Mouse (Mus musculus) ES-E14 (cell line): Measurements from ENCODE around the gene Rrad. TPM values are rescaled to one million over a fixed set of nuclear protein-coding genes. Genes with fewer than 3 reads are reported as not detected.

Experiments
- DNase-seq: peaks from one replicate; pipeline ENCODE4 v3.0.0-alpha.2; 2013; ENCODE audit warnings: low read depth, low spot score
- H3K27ac ChIP-seq: 2 replicates; pipeline ENCODE4 v1.5.1; 2012; ENCODE audit warnings: low read depth, mild to moderate bottlenecking, low read length, moderate library complexity, mixed read lengths; ENCODE audit not compliant: poor library complexity, insufficient read depth, severe bottlenecking
- H3K36me3 ChIP-seq: 2 replicates; pipeline ENCODE4 v1.6.1; 2012; ENCODE audit warnings: mild to moderate bottlenecking, low read length, moderate library complexity, mixed read lengths; ENCODE audit not compliant: control insufficient read depth, poor library complexity, insufficient read depth, severe bottlenecking
- H3K4me1 ChIP-seq, 2 experiments: fragments of 150-350 bp in 1 of 2; sonication (generic) in 1 of 2; 2 replicates each; pipeline ENCODE4 v1.6.1; 2012; ENCODE audit warnings: low read length in 2 of 2, mild to moderate bottlenecking in 1 of 2, mixed read lengths in 1 of 2; ENCODE audit not compliant: control insufficient read depth in 2 of 2, insufficient read depth in 2 of 2, poor library complexity in 1 of 2
- H3K4me3 ChIP-seq, 2 experiments: fragments of 150-350 bp in 1 of 2; sonication (generic) in 1 of 2; 2 replicates each; pipeline ENCODE4 v1.5.1; 2012; ENCODE audit warnings: low read length in 2 of 2, low read depth in 1 of 2, mild to moderate bottlenecking in 1 of 2, mixed read lengths in 1 of 2; ENCODE audit not compliant: insufficient read depth in 1 of 2, poor library complexity in 1 of 2, severe bottlenecking in 1 of 2
- H3K9ac ChIP-seq: 2 replicates; pipeline ENCODE4 v1.6.1; 2012; ENCODE audit warnings: low read depth, mild to moderate bottlenecking, low read length, mixed read lengths; ENCODE audit not compliant: poor library complexity, insufficient read depth, severe bottlenecking
- H3K9me3 ChIP-seq: fragments of 150-350 bp; sonication (generic); 2 replicates; pipeline ENCODE4 v1.6.1; 2012; ENCODE audit warnings: low read depth, mild to moderate bottlenecking, low read length; ENCODE audit not compliant: control insufficient read depth, insufficient read depth
- CHD2 ChIP-seq: IDR thresholded peaks from 2 replicates; pipeline ENCODE4 v1.6.1; 2014; ENCODE audit warnings: mild to moderate bottlenecking, low read depth, low read length, inconsistent platforms
- HCFC1 ChIP-seq: IDR thresholded peaks from 2 replicates; pipeline ENCODE4 v1.6.1; 2012; ENCODE audit warnings: low read length, inconsistent platforms, borderline replicate concordance; ENCODE audit not compliant: insufficient read depth
- MAFK ChIP-seq: IDR thresholded peaks from 2 replicates; pipeline ENCODE4 v1.6.1; 2014; ENCODE audit warnings: mild to moderate bottlenecking, low read depth, low read length, inconsistent platforms; ENCODE audit not compliant: insufficient read depth
- ZC3H11A ChIP-seq: IDR thresholded peaks from 2 replicates; pipeline ENCODE4 v1.6.1; 2012; ENCODE audit warnings: low read depth, mild to moderate bottlenecking, inconsistent platforms, low read length, borderline replicate concordance
- ZNF384 ChIP-seq: IDR thresholded peaks from 2 replicates; pipeline ENCODE4 v1.6.1; 2012; ENCODE audit warnings: low read depth, low read length, inconsistent platforms
- in situ Hi-C, 2 experiments: fragments of 600-800 bp; cut with MboI; formaldehyde crosslinking; loops; one replicate each; pipeline ENCODE4 v1.15.1; 2025; ENCODE audit warnings: low sequenced_read_pairs in 2 of 2, inconsistent platforms in 1 of 2; ENCODE audit not compliant: unreplicated experiment in 2 of 2
- total RNA-seq: library from RNA; depleted of rRNA; stranded (reverse); fragments of 300-350 nt; gene quantifications from 2 replicates; pipeline ENCODE4 v1.2.3, GENCODE M21; 2012

Rrad gene
- total RNA-seq, 1 experiment = 3.4 TPM

DNA sequence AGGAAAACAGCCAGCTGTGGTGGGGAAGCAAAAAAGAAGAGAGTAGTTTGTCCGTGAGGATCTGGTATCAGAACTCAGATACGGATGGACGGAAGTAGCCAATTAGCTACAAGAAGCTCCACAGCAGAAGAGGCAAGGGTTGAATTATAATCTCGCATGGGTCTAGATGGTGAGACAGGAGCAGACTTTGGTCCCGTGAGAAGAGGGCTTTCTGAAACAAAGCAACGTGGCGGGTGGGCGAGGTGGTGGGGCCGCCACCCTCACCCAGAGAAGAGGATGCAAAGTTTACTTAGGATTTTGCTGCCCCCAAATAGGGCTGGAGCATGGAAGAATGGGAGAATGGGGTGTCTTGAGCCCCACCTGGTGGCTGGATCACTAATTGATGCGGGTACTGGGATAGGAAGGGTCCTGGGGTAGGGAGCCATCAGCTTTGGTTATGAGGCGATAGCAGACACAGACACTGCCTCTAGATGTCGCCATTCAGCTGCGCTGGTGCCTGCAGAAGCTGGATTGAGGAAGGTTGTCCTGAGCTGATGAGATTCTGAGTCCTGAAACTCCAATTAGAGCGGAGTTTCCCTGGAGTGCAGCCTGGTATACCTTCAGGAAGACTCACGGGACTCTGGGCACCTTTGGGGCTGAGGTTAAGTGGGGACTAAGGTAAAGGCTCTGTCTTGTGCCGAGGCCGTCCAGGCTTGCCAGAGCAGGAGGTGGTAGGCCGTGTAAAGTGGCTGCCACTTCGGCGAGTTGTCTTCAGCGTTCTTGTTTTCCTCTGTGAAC is 28.5 kb downstream of the Rrad start:
- peak; percentile 96 for DNase-seq
- Histone ChIP-seq H3K9ac (peak overlapping the region; percentile 66; the same call in 1 of the 2 replicates), H3K4me3 (peak overlapping the region; percentile 40 to 48; a peak in 3 of 4 replicates), H3K9me3 (no peaks in the 10 kb centered on the region), H3K36me3 (peaks cover 3% of the 10 kb centered on the region), H3K27ac (no peak overlapping the region; the same call in 1 of the 2 replicates), H3K4me1 (peaks cover 3 to 7% of the 10 kb centered on the region in 2 experiments; a peak in 2 of 4 replicates)
- in situ Hi-C loops = no loop called here
- TF ChIP-seq ZC3H11A (peak; percentile 79), MAFK (no peak), ZNF384 (no peak), HCFC1 (no peak; the same call in 1 of the 2 replicates)

DNA sequence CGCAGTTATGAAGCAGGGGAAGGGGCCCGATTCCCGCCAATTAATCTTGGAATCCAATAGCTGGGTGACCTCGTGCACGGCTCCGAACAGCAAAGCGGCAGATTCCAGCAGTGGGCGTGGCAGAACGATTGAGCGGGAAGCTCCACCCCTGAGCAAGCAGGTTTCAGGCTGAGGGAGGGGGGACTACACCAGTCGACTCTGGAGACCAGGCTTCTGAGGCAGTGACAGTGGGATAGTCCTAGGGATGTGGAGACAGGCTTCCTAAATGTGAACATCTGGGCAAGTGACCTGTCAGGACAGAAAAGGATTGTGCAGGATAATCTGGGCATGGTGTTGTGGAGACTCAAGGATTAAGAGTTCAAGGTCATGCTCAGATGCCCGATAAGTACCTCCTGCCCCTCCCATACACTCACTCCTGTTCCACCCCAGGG is 29.2 kb downstream of the Rrad start:
- H3K4me3 ChIP-seq = peak overlapping the region; percentile 40 to 48; a peak in 3 of 4 replicates
- in situ Hi-C loops = no loop called here
- peak overlapping the region; percentile 72; the same call in 1 of the 2 replicates for H3K9ac ChIP-seq
- H3K36me3 ChIP-seq = peaks cover 3% of the 10 kb centered on the region
- TF ChIP-seq MAFK = no peak
- TF ChIP-seq ZNF384 = no peak
- TF ChIP-seq CHD2 = no peak
- TF ChIP-seq HCFC1 = no peak
- no peak for TF ChIP-seq ZC3H11A
- no peak overlapping the region; the same call in 1 of the 2 replicates for H3K27ac ChIP-seq
- peak; percentile 56 for DNase-seq
- peaks cover 3 to 7% of the 10 kb centered on the region in 2 experiments; a peak in 2 of 4 replicates for H3K4me1 ChIP-seq
- no peaks in the 10 kb centered on the region for H3K9me3 ChIP-seq

DNA sequence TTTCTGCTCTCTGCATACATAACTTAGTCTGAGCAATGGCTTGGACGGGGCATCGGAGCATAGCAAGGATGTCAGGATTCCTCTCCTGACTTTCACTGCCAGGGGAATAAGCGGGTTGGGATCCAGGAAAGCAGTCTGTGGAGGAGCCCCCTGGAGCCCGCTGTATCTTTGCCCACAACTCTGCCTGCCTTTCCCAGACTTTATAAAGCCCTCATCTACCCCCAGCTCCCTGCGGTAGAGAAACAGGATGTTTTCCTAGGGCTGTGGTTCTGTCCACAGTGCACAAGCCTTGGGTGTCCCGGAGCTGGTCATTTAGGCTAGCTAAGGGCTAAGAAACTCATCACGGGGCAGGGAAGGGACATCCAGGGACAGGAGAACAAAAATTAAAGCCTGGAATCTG is 29.7 kb downstream of the Rrad start:
- no peak for TF ChIP-seq ZC3H11A
- TF ChIP-seq MAFK = no peak
- TF ChIP-seq ZNF384 = no peak
- TF ChIP-seq HCFC1 = no peak
- no peak for TF ChIP-seq CHD2
- Histone ChIP-seq H3K36me3 (peaks cover 5% of the 10 kb centered on the region), H3K4me1 (peaks cover 3 to 8% of the 10 kb centered on the region in 2 experiments; a peak in 2 of 4 replicates), H3K9ac (peak overlapping the region; percentile 72), H3K27ac (0 out of 2 replicates have a peak overlapping the region, but pooled peaks have one; percentile 28), H3K9me3 (no peaks in the 10 kb centered on the region), H3K4me3 (peak overlapping the region; percentile 17 to 44)
- in situ Hi-C loops = no loop called here
- DNase-seq = no peak

DNA sequence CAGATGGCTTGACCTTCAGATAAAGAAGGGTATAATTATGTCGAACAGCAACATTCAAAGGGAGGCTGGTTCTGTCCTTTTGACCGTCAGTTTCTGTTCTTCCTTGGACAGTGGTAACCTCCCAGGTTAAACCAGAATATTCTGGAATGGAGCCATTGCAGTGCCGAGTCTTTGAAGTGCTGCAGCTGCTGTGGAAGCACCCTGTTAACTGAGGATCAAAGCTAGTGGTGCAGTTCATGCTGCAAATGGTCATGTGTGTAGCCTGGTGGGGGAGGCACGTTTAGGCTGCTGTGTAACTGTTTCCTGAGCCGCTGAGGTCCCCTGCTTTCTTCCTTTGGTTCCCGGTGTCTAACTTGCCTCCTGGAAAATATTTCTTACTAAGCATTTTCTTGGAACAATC is 32.6 kb downstream of the Rrad start:
- H3K4me3 ChIP-seq = no peak overlapping the region
- DNase-seq = no peak
- in situ Hi-C loops = no loop called here
- no peak overlapping the region for H3K27ac ChIP-seq
- peaks cover 3 to 10% of the 10 kb centered on the region in 2 experiments; a peak in 2 of 4 replicates for H3K4me1 ChIP-seq
- no peak for TF ChIP-seq ZNF384
- TF ChIP-seq ZC3H11A = no peak
- no peak for TF ChIP-seq MAFK
- TF ChIP-seq CHD2 = no peak
- TF ChIP-seq HCFC1 = no peak
- H3K36me3 ChIP-seq = peaks cover 25% of the 10 kb centered on the region
- H3K9ac ChIP-seq = no peak overlapping the region
- H3K9me3 ChIP-seq = no peaks in the 10 kb centered on the region
